Mouse (Mus musculus) testis, postnatal 14 days (tissue): Measurements from ENCODE around the gene Nf1.

Experiments used
- DNase-seq: peaks from one replicate; pipeline ENCODE4 v3.0.0; 2021; ENCODE audit warnings: low spot score

Nf1 gene

DNA sequence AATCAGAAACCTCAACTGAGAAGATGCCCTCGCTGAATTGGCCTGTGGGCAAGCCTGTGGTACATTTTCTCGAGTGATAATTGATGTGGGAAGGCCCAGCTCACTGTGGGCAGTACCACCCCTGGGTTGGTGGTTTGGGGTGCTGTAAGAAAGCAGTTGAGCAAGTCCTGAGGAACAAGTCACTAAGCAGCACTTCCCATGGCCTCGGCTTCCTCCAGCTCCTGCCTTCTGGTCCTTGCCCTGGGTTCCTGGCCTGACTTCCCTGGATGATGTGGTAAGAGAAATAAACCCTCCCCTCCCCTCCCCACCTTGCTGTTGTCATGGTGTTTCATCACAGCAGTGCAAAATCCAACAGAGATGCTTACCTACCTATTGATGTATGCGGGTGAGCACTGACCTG, 11.4 kb upstream of the Nf1 start:
- DNase-seq: no peak

DNA sequence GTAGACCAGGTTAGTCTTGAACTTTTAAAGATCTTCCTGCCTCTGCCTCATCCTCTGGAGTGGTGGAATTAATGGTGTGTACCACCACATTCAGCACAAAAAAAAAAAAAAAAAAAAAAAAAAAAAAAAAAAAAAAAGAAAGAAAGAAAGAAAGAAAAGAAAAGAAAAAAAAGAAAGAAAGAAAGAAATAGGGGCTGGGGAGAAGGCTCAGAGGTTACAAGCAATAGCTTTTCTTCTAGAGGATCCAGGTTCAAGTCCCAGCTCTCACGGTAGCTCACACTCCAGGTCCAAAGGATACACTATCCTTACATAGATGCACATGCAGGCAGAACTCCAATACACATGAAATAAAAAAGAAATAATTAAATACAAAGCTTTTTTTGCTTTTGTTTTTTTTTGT, 9.9 kb upstream of the Nf1 start:
- no peak for DNase-seq

DNA sequence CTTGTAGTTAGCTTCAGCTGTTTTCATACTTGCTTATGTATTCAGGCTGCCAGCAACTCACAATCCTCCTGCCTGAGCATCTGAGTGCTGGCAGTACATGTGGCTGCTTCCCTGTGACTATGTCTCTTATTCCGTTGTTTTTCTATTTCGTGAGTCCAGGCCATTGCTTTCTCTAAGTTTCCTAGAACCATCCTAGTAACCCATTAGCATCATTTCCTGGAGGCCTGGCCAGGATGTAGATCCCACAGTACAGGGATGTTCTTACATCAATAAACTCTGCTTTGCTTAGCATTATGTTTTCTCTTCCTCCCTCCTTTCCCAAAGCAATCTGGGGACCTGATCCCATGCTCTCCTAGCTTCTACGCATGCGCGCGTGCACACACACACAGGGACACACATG, 4.4 kb upstream of the Nf1 start:
- DNase-seq: no peak

DNA sequence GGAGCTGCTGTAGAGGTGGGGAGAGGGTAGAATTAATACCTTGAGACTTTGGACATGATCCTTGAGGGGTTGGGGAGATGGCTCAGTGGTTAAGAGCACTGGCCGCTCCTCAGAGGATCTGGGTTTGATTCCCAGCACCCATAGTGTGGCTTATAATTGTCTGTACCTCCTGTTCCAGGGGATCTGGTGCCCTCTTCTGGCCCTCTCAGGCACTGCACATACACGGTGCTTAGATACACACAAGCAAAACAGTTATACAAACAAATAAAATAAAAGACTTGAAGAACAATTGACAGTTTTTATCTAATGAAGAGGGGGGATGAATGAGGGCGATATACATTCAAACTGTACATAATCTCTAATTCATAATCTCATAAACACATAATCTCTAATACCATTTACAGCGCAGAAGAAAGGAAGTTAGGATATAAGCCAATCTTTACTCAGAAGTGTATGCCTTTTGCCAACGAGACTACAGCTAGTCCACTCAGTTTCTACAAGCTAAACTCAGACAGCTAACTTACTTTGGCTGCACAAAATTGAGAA, 2.7 kb upstream of the Nf1 start:
- no peak for DNase-seq

DNA sequence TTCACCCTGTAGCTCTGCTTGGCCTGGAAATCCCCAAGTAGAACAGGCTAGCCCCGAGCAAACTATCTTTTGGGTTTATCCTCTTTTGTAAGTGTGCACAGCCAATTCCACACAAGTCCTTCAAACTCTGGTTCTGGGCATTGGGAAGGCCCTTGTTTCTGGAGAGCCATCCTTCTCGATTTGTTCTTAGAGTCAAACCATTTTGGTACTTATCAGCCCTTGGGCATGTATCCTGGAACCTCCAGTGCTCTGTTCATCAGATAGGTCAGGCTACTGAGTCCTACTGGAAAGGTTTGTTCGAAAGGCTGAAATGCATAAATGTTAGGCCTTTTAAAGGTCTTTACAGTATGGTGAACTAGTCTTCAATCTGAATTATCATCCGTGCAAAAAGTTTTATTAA, 872 bp upstream of the Nf1 start:
- no peak for DNase-seq

DNA sequence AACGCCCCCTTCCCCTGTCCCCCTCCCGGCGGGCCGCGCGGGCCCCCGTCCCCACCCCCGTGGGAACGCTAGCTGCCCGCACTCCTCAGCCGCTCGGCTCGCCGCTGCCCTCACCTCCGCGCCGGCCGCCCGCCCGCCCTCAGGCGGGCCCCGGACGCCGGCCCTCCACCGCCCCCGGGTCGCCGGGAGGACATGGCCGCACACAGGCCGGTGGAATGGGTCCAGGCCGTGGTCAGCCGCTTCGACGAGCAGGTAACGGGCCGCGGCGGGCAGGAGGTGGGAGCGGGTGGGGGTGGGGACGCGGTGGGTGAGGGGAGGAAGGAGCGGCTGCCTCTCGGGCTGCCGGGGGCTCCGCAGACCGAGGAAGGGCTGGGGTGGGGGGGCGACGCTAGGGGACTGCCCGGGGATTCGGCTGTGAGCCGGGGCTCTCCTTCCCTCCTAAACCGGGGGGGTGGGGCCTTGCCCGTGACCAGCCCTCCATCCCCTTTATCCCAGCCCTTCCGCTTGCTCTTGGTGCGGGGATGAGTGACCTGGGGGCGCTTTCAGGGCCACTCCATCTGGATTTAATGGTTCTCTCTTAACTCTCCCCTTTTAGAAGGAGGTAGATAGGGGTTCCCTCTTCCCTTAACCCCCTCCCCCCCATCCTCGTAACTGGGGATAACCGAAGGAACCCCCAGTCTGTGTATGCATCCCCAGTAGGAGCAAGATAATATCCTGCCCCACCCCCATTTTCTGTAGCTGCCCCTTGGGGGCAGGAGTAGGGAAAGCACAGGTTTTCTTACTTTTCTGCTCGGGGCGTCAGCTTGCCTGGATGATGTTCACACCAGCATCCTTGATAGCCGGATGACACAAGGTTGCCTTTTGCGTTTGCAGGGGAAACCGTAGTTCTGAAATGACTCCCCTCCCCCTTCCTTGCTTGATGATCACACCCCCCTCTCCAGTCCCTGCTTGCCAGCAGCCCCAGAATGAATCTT, 602 bp downstream of the Nf1 start:
- DNase-seq: peak; percentile 59

DNA sequence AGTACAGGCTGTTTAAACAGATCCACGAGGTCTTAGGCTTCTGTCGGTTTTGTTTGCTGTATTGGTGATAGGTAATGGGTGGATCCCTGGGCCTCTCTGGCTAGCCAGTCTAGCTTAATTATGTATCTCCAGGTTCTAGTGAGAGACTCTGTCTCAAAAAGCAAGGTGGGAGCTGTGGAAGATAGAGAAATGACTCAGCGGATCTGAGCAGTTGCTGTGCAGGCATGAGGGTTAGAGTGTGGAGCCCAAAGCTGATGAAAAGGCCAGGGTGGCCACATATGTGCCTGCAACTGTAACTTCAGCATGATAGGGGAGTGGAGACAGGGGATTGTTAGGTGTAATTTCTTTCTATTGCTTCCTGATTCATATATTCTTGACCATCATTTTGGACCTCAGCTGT, 17.5 kb downstream of the Nf1 start:
- no peak for DNase-seq

DNA sequence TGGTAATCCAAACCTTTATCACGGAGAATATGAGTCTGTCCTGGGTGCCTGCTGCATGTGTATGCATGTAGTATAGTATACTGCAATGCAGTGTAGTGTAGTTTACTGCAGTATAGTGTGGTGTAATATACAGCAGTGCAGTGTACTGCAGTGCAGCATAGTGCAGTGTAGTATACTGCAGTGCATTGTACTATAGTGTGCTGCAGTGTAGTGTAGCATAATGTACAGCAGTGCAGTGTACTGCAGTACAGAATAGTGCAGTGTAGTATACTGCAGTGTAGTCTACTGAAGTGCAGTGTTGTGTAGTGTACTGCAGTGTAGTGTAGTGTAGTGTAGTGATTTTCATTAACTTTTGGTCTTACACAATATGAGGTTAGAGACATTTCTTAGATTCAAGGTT, 17.9 kb downstream of the Nf1 start:
- no peak for DNase-seq

DNA sequence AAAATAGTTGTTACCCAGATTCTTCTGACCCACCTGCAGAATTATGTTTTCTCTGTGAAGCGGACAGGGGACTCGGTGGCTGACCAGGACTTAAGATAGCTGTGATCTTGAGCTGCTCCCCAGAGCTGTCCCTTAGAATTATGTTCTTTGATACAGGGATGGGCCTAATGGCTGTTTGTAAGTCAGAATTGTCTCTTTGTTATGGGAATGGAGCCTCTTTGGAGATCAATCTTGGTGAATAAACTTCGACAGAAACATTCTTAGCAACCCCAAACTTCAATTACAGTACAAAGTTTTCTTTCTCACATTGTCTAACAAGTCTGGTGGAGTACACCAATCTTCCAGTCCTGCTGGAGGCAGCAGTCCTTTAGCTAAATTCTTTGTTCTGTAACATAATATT, 25.5 kb downstream of the Nf1 start:
- no peak for DNase-seq

DNA sequence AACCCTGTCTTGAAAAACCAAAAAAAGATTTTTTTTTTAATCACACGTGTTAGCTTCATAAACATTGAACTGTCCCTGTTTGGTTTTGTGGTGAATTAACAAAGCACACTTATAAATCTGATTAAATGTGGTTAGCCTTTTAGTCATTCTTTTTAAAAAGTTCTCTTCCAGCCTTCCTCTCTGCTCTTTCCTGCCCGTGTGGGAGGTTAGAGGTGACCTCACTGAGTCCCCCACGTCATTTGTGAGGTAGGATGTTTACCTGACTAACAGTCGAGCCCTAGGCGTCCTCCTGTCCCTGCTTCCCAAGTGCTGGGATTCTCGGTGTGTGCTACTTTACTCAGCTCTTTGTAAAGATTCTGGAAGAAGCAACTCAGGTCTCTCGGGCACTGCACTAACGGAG, 26.8 kb downstream of the Nf1 start:
- DNase-seq: no peak

DNA sequence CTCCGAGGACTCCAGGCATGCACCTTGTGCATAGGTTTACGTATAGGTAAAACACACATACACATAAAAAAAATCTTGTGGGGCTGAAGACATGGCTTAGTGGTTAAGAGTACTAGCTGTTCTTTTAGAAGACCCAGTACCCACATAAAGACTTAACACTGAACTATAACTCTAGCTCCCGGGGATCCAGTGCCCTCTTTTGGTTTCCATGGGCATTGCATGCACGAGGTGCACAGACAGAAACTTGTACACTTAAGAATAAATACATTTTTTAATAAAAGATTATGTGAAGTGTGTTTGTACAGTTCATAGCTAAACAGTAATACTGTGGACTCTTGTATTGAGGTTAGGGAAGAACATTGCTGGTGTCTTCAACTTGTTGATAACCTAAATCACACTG, 33.5 kb downstream of the Nf1 start:
- DNase-seq: no peak

DNA sequence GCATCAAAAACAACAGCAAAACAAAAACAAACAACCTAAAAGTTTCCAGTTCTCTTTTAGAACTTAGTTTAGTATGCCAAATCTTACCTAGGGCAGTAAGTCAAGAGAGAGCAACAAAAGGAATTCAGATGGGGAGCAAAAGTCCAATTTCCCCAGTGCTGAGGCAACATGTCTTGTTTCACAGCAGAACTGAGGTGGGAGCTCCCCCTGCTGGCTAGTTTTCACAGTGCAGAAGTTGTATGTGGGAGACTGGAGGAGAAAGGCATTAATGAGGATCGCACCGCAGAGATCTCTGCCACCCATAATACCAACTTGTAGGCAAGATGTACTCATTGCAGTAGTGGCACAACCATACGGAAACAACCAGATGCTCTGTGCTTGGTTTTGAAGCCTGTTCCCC, 58.8 kb downstream of the Nf1 start:
- peak; percentile 63 for DNase-seq

DNA sequence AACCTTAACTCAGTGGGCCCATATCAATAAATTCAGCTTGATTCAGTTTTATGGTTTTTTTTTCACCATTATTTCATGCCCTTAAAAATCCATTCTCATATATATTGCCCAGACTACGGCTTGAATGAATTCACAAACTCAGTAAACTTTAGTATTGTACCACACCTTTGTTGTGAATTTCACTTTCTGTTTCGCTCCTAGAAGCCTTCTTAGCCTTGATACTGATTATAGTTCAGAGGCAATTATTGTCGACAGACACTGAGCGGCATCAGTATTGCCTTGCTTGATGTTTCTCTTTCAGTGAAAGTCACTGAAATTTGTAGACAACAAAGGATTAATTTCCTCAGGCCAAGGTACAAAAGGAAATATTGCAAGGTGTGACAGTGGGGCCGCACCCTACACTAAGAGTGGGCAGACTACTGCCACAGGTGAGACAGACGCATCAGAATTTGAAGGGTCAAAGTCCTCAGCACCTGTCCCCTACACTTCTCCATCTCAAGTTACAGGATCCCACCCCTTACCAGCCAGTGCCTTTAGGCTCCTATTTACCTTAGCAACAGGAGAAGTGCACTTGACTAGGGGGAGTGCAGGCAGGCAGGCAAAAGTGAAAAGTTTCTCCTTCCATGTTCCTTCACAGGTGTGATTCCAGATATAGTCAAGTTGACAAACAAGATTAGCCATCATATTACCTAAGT, 64.3 kb downstream of the Nf1 start:
- DNase-seq: no peak

DNA sequence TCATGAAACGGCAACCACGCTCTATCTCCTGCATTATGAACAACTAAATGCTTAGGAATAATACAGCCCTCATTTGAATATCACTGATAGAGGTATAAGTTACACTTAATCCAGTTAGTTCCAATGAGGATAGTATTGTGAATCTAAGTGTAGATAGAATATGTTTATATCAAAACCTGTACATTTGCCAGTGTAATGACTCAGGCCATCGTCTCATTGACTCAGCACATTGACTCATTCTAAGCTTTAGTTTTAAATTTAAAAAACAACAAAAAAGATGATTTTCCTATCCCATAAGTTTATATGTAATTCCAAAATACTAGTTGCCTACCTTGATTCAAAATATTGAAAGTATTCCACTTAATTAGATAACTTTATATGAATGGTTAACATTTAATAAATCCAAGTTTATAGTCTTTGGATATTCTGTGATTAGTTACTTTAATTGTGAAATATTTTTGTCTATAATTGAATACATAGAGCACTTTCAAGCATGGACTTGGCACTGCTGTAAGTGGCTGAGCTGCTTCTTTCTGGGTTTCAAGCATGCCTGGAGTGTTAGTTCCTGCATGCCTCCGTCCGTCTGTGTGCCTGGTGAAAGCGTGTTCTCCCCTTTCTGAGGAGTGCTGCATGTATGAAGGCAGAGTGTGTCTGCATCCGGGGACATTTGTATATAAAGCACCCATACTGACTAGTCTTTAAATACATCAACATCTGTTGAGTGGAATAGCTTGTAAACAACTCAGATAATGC, 74.4 kb downstream of the Nf1 start:
- DNase-seq: no peak

DNA sequence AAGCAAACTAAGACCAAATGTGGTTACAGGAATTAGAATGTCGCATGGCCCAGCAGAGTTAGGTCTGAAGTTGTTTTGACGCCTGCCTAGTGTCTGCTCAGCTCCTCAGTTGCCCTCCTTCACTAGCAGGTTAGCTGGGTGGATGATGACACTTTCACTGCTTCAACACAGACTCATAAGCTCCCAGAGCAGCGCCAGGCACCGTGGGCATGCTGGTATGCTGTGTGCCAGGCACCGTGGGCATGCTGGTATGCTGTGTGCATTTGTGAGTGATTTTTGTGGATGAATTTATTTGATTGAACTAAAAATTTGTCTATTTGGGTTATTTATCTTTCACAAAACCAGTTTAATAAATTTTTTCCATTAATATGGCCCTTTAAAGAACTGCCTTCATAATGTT, 83.0 kb downstream of the Nf1 start:
- DNase-seq: no peak

DNA sequence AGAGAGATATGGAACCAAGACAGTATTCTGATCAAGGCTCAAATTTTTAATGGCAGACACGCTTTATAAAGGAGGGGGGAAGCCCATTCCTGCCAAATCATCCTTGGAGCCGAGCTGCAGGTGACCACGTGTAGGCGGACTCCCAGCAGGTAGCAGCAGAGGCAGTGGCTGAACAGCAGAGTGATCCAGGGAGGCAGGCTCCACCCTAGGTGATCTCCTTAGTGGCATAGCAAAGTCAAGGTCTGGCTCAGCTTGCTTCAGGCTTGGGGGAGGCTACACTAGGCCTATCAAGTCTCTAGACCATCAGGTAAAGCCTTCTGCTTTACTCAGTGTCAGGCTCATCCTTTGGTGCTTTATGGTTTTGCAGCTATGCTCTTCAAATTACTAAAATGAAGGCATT, 87.1 kb downstream of the Nf1 start:
- DNase-seq: no peak

DNA sequence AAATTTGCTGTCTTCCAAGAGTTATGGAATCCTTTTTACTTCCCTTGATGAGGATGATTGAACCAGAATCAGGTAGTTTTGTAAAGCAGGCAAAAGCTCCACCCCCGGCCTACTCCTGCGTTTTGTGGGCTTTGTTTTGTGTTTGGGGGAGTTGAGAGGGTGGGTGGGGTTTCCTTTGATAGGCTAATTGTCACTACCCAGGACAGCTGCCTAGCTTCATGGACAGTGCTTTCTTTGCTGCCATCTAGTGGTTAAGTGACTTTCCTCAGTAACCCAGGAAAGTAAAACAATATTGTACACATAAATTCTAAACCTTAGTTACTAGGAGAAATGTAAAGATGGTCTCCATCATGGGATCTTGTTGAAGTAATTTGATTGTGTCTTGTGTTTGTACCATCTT, 88.1 kb downstream of the Nf1 start:
- DNase-seq: no peak

DNA sequence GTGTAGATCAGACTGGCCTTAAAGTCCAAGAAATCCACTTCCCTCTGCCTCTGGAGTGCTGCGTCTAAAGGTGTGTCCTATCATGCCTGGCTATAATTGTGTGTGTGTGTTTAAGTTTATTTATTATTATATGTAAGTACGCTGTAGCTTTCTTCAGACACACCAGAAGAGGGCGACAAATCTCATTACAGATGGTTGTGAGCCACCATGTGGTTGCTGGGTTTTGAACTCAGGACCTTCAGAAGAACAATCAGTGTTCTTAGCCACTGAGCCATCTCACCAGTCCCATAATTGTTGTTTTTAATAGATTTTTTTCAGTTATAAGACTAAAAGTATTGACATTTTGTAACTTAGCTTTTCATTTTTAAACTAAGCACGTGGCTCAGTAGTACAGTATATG, 95.8 kb downstream of the Nf1 start:
- no peak for DNase-seq

DNA sequence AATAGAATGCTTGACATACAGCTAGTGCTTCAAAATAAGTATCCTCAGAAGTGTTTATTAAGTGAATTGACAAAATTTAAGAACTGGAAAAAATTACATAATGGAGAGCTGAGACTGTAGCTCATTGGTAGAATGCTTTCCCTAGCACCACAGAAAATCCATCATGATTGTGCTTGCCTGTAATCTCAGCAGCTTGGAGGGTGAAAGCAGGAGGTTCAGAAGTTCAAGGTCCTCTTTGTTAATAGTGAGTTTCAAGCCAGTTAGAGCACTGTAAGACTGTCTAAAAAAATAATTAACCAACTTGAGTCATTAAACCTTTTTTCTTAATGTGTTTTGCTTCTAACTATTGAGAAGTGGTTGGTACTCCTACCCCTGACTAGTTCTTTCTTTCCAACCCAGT, 108.9 kb downstream of the Nf1 start:
- DNase-seq: no peak

DNA sequence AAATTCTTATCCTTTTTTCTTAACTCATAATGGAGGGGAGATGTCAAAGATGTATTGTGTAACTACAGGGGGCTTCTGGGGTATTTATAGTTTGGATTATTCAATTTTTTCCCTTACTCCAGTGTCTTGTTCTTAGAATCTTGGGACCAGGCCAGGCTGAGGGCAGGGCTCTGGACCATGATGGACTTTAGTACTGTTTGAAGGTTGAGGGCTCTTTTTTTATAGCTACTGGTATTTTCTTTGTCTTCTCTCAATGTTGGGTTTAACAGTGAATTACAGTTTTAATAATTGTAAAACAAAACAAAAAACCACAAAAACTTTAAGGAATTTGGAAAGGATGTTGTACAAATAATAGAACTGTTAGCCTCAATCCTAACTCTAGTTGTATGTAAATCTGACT, 113.5 kb downstream of the Nf1 start:
- no peak for DNase-seq

DNA sequence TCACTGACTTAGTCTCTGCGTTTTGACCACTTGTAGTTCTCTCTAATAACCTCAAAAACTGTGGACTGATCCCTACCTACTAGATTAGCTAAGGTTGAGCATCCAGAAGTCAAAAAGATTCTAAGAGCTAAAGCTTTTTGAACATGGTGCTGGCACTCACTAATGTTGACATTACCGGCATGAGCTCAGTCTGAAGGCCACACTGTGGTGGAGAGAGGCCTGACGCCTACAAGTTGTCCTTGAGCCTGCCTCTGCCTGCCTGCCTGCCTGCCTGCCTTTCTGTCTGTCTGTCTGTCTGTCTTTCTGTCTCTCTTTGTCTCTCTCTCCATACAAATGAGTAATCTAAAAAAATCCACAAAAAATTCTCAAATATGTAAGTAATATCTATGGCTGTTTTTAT, 118.4 kb downstream of the Nf1 start:
- DNase-seq: no peak

DNA sequence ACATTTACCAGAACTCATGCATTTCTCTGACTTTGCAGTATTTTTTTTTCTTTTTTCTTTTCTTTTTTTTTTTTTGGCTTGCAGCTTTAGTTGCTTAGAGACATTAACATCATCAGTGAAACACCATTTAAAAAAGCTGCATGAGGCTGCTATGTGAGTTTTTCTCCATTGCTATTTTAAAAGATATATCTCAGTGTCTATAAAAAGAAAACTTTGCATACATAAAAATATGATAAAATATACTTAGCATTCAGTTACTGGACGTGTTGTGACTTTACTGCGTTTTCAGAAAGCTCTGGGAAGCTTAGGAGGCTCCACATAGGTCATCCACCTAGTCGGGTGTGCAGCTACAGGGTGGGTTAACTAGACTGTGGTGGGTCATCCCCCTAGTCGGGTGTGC, 120.4 kb downstream of the Nf1 start:
- no peak for DNase-seq
